In genomic region chr19:43440768-43441660, GRCm38 (mm10) we compare ENCODE assay signal across 9 mouse cellular contexts. TPM values are rescaled to one million over a fixed set of nuclear protein-coding genes. Genes with fewer than 3 reads are reported as not detected.
A peak's percentile ranks its signal among the peaks of the same experiment; 100 is the strongest.
DNase-seq lines count a peak whose midpoint lies in the region; ATAC-seq lines count a peak whose summit lies in the region.
"Had no signal": no experiment of that assay in that cellular context is flagged by ENCODE, and none has a peak within 500 bp of the region (broad histone marks: within the 10 kb centered on the region; RNA-seq: fewer than 3 reads in every experiment).

No protein-coding gene starts in this region.

- DNase-seq in gastrocnemius, postnatal 10 days = peak; percentile 29
- DNase-seq in gastrocnemius, adult 18-20 months (ENCODE audit: low spot score) = no peak
- DNase-seq in left cerebral cortex, postnatal 4 days = peak; percentile 51
- DNase-seq in yolk sac, embryonic 10.5 days (ENCODE audit: low spot score) = peak; percentile 4

- H3K27ac ChIP-seq in brown adipose tissue, adult 24 weeks (replicated peaks; ENCODE audit: low read depth, low read length) = no peak overlapping the region
- 0 out of 2 replicates have a peak overlapping the region, but pooled peaks have one; percentile 42 for H3K27ac ChIP-seq in forebrain, embryonic 12.5 days
- H3K27ac ChIP-seq in hindbrain, embryonic 16.5 days (ENCODE audit: low read depth, low read length) = peak overlapping the region; percentile 90
- peak overlapping the region; percentile 63 for H3K27ac ChIP-seq in neural tube, embryonic 14.5 days (ENCODE audit: low read depth, low read length)

- peak; percentile 80 for ATAC-seq in forebrain, embryonic 12.5 days (ENCODE audit: low FRiP score)
- peak; percentile 63 for ATAC-seq in hindbrain, embryonic 16.5 days
- peak; percentile 77 for ATAC-seq in neural tube, embryonic 14.5 days (ENCODE audit: low read depth)

- H3K9ac ChIP-seq in forebrain, embryonic 12.5 days = peak overlapping the region; percentile 52
- peak overlapping the region; percentile 86 for H3K9ac ChIP-seq in hindbrain, embryonic 16.5 days (ENCODE audit: low read depth, low read length)
- peak overlapping the region; percentile 78 for H3K9ac ChIP-seq in neural tube, embryonic 14.5 days (replicated peaks; ENCODE audit: low read depth, low read length)

- H3K36me3 ChIP-seq in forebrain, embryonic 12.5 days (replicated peaks) = no peaks in the 10 kb centered on the region
- peaks cover 3% of the 10 kb centered on the region for H3K36me3 ChIP-seq in hindbrain, embryonic 16.5 days (ENCODE audit: control insufficient read depth, insufficient read depth, low read length)
- H3K36me3 ChIP-seq in neural tube, embryonic 14.5 days (ENCODE audit: control insufficient read depth, insufficient read depth, low read length) = no peaks in the 10 kb centered on the region

- H3K4me2 ChIP-seq in forebrain, embryonic 12.5 days = peak overlapping the region; percentile 100
- H3K4me2 ChIP-seq in hindbrain, embryonic 16.5 days (ENCODE audit: low read length) = peak overlapping the region; percentile 95
- peak overlapping the region; percentile 92 for H3K4me2 ChIP-seq in neural tube, embryonic 14.5 days (ENCODE audit: low read depth, low read length)

- H3K9me3 ChIP-seq in forebrain, embryonic 12.5 days = peaks cover 3% of the 10 kb centered on the region; the same call in 1 of the 2 replicates
- H3K9me3 ChIP-seq in hindbrain, embryonic 16.5 days (ENCODE audit: control insufficient read depth, low read length) = peaks cover 3% of the 10 kb centered on the region
- no peaks in the 10 kb centered on the region for H3K9me3 ChIP-seq in neural tube, embryonic 14.5 days (ENCODE audit: control insufficient read depth, low read length)

- intact Hi-C loops in left cerebral cortex, postnatal 4 days (cut with DNase I) = no loop called here

- H3K4me3 ChIP-seq in brown adipose tissue, adult 24 weeks (ENCODE audit: insufficient read depth, low read depth, low read length) = peak overlapping the region; percentile 42
- H3K4me3 ChIP-seq in forebrain, embryonic 12.5 days (replicated peaks) = peak overlapping the region; percentile 76
- H3K4me3 ChIP-seq in hindbrain, embryonic 16.5 days (ENCODE audit: low read length) = peak overlapping the region; percentile 81
- peak overlapping the region; percentile 57 for H3K4me3 ChIP-seq in neural tube, embryonic 14.5 days (ENCODE audit: low read depth, low read length)

- no peaks in the 10 kb centered on the region for H3K4me1 ChIP-seq in brown adipose tissue, adult 24 weeks (ENCODE audit: control insufficient read depth, insufficient read depth, insufficient read length, low read length)
- peaks cover 17% of the 10 kb centered on the region for H3K4me1 ChIP-seq in forebrain, embryonic 12.5 days
- peaks cover 14% of the 10 kb centered on the region for H3K4me1 ChIP-seq in hindbrain, embryonic 16.5 days (ENCODE audit: control insufficient read depth, insufficient read depth, low read depth, low read length)
- 0 out of 2 replicates have a peak, but pooled peaks cover 4% of the 10 kb centered on the region for H3K4me1 ChIP-seq in neural tube, embryonic 14.5 days (ENCODE audit: control insufficient read depth, insufficient read depth, low read length)

- WGBS in forebrain, embryonic 12.5 days = under 1% methylated on average over 95 of the region's 118 CpGs
- WGBS in hindbrain, embryonic 16.5 days = under 1% methylated on average over 79 of the region's 118 CpGs
- under 1% methylated on average over 91 of the region's 118 CpGs for WGBS in neural tube, embryonic 14.5 days

- H3K27me3 ChIP-seq in forebrain, embryonic 12.5 days = peaks cover 52% of the 10 kb centered on the region
- H3K27me3 ChIP-seq in hindbrain, embryonic 16.5 days (replicated peaks; ENCODE audit: control insufficient read depth, insufficient read depth, low read length) = no peaks in the 10 kb centered on the region
- H3K27me3 ChIP-seq in neural tube, embryonic 14.5 days (ENCODE audit: control insufficient read depth, insufficient read depth, low read length) = peaks cover 4% of the 10 kb centered on the region
- H3K27me3 ChIP-seq: CH12.LX had no signal

RNA-seq across cellular contexts. Expression of gene Cnnm1, which starts 0.8 kb away (rescaled TPM):
- total RNA-seq in gastrocnemius, postnatal 10 days (2021) = under 1 TPM; 0.28 to 0.29 TPM
- total RNA-seq in gastrocnemius, adult 18-20 months (2021) = under 1 TPM in 1 of 2 experiments, not detected in 1; 0.12 TPM
- polyA plus RNA-seq in brown adipose tissue, adult 24 weeks (2012; ENCODE audit: insufficient read depth, insufficient read length, missing spikeins) = not detected in 2 replicates
- polyA plus RNA-seq in forebrain, embryonic 12.5 days (2016; fragmentation: Nextera tagmentation; extraction: Ambion mirVana) = 0.36 and 0.92 TPM in 2 replicates
- polyA plus RNA-seq in hindbrain, embryonic 16.5 days (2015; fragmentation: Nextera tagmentation; extraction: Ambion mirVana) = 3.9 and 4.2 TPM in 2 replicates
- total RNA-seq in left cerebral cortex, postnatal 4 days (2021) = 10 to 100 TPM; 24.6 to 25.8 TPM
- 4.9 and 7.4 TPM in 2 replicates for polyA plus RNA-seq in neural tube, embryonic 14.5 days (2014; fragmentation: Nextera tagmentation; extraction: Ambion mirVana)
- total RNA-seq: CH12.LX had no signal

RNA-seq across cellular contexts. Expression of gene Hpse2, which starts 52.9 kb away (rescaled TPM):
- total RNA-seq in gastrocnemius, postnatal 10 days (2021) = under 1 TPM; 0.09 to 0.16 TPM
- not detected for total RNA-seq in gastrocnemius, adult 18-20 months (2021)
- polyA plus RNA-seq in brown adipose tissue, adult 24 weeks (2012; ENCODE audit: insufficient read depth, insufficient read length, missing spikeins) = not detected in 2 replicates
- polyA plus RNA-seq in forebrain, embryonic 12.5 days (2016; fragmentation: Nextera tagmentation; extraction: Ambion mirVana) = 2.7 and 3.8 TPM in 2 replicates
- polyA plus RNA-seq in hindbrain, embryonic 16.5 days (2015; fragmentation: Nextera tagmentation; extraction: Ambion mirVana) = 0.14 and 0.20 TPM in 2 replicates
- 1 to 10 TPM; 1.0 to 1.1 TPM for total RNA-seq in left cerebral cortex, postnatal 4 days (2021)
- 0.12 and 0.15 TPM in 2 replicates for polyA plus RNA-seq in neural tube, embryonic 14.5 days (2014; fragmentation: Nextera tagmentation; extraction: Ambion mirVana)
- total RNA-seq: CH12.LX had no signal
